25 mouse cellular contexts compared by ENCODE assay signal in genomic region chr12:24822831-24823230, GRCm38 (mm10). TPM values are rescaled to one million over a fixed set of nuclear protein-coding genes. Genes with fewer than 3 reads are reported as not detected.
DNase-seq lines count a peak whose midpoint lies in the region; ATAC-seq and TF ChIP-seq lines count a peak whose summit lies in the region.
"Had no signal": no experiment of that assay in that cellular context is flagged by ENCODE, and none has a peak within 500 bp of the region (broad histone marks: within the 10 kb centered on the region; RNA-seq: fewer than 3 reads in every experiment).

No protein-coding gene starts in this region.

- no peak overlapping the region for H3K9ac ChIP-seq in lung, embryonic 16.5 days (ENCODE audit: low read length)
- H3K9ac ChIP-seq in MEL (ENCODE audit: control insufficient read depth, low read depth, low read length, poor library complexity, severe bottlenecking): no peak overlapping the region
- H3K9ac ChIP-seq in stomach, embryonic 14.5 days (replicated peaks; ENCODE audit: low read depth, low read length): no peak overlapping the region
- H3K9ac ChIP-seq: forebrain, postnatal 0 days; hindbrain, embryonic 15.5 days; kidney, embryonic 15.5 days; liver, postnatal 0 days had no signal

- DNase-seq in lung, adult 18-20 months: no peak
- DNase-seq in MEL (ENCODE audit: low read depth, low spot score): peak; percentile 29
- DNase-seq in retina, postnatal 1 day: no peak
- no peak for DNase-seq in thymus, postnatal 4 days
- no peak for DNase-seq in cerebellum, adult 9-10 months
- DNase-seq: adrenal gland, postnatal 36 days; cerebellum, postnatal 10 days; forebrain, postnatal 0 days; gastrocnemius, postnatal 25 days; heart, adult 2 months; heart, postnatal 36 days; left cerebral cortex, postnatal 4 days; liver, postnatal 0 days; right cerebral cortex, postnatal 25 days; spleen, adult 18-20 months; thymus, adult 18-20 months; thymus, postnatal 36 days had no signal

- H3K27ac ChIP-seq in lung, embryonic 16.5 days (ENCODE audit: low read length): no peak overlapping the region
- no peak overlapping the region for H3K27ac ChIP-seq in MEL (ENCODE audit: control insufficient read depth, low read depth, low read length)
- no peak overlapping the region for H3K27ac ChIP-seq in stomach, embryonic 14.5 days (ENCODE audit: low read length)
- H3K27ac ChIP-seq: heart, adult 2 months; hindbrain, embryonic 15.5 days; kidney, embryonic 15.5 days; left cerebral cortex, adult 2 months had no signal

- no peak for TF ChIP-seq POLR2A in MEL (IDR thresholded peaks at IDR 0.05; ENCODE audit: control insufficient read depth in 1 of 2, insufficient read depth in 1 of 2, low read depth in 1 of 2, low read length in 2 of 2, poor library complexity in 1 of 2)

- ATAC-seq in lung, embryonic 16.5 days (ENCODE audit: low read depth): 0 out of 2 replicates have a peak, but pooled peaks have one; percentile 20
- peak; percentile 20; the same call in 1 of the 2 replicates for ATAC-seq in erythroblast, adult 5-6 weeks (replicated peaks; ENCODE audit: low FRiP score, poor library complexity, severe bottlenecking)
- 0 out of 2 replicates have a peak, but pooled peaks have one; percentile 23 for ATAC-seq in stomach, embryonic 14.5 days (ENCODE audit: insufficient number of reproducible peaks, insufficient read depth, low FRiP score, low read depth)
- ATAC-seq: forebrain, postnatal 0 days; intestine, embryonic 16.5 days; liver, postnatal 0 days had no signal

- no peaks in the 10 kb centered on the region for H3K79me2 ChIP-seq in MEL (ENCODE audit: control insufficient read depth, insufficient read depth, low read length, poor library complexity)

- TF ChIP-seq CTCF in MEL (IDR thresholded peaks at IDR 0.05 in 2 of 3, conservative IDR thresholded peaks at IDR 0.05 in 1 of 3; ENCODE audit: control insufficient read depth in 1 of 3, insufficient read depth in 1 of 3, low read depth in 2 of 3, low read length in 3 of 3, poor library complexity in 1 of 3, severe bottlenecking in 1 of 3): no peak

- TF ChIP-seq RAD21 in MEL (IDR thresholded peaks at IDR 0.05; ENCODE audit: low read depth, low read length): no peak

- H3K4me2 ChIP-seq in lung, embryonic 16.5 days (ENCODE audit: low read depth, low read length): no peak overlapping the region
- H3K4me2 ChIP-seq in stomach, embryonic 14.5 days (replicated peaks; ENCODE audit: low read depth, low read length): no peak overlapping the region
- H3K4me2 ChIP-seq: hindbrain, embryonic 15.5 days; kidney, embryonic 15.5 days; liver, embryonic 11.5 days had no signal

- 56% methylated on average over 2 of the region's 2 CpGs for WGBS in lung, embryonic 16.5 days
- WGBS in stomach, embryonic 14.5 days: 65% methylated on average over 2 of the region's 2 CpGs

- H3K27me3 ChIP-seq in lung, embryonic 16.5 days (ENCODE audit: control insufficient read depth, insufficient read depth, low read depth, low read length): no peaks in the 10 kb centered on the region
- no peaks in the 10 kb centered on the region for H3K27me3 ChIP-seq in MEL (ENCODE audit: control insufficient read depth in 1 of 2, insufficient read depth in 2 of 2, low read length in 2 of 2)
- H3K27me3 ChIP-seq in stomach, embryonic 14.5 days (ENCODE audit: control insufficient read depth, insufficient read depth, low read length): no peaks in the 10 kb centered on the region
- H3K27me3 ChIP-seq: hindbrain, embryonic 15.5 days; kidney, embryonic 15.5 days had no signal

- H3K36me3 ChIP-seq in lung, embryonic 16.5 days (ENCODE audit: control insufficient read depth, insufficient read depth, low read length): no peaks in the 10 kb centered on the region
- peaks cover 0 to 12% of the 10 kb centered on the region in 2 experiments; a peak in 2 of 4 replicates for H3K36me3 ChIP-seq in MEL (ENCODE audit: control insufficient read depth in 1 of 2, insufficient read depth in 2 of 2, low read length in 2 of 2)
- H3K36me3 ChIP-seq in stomach, embryonic 14.5 days (ENCODE audit: control insufficient read depth, insufficient read depth, low read length): no peaks in the 10 kb centered on the region
- H3K36me3 ChIP-seq: kidney, embryonic 15.5 days had no signal

- H3K4me3 ChIP-seq in lung, embryonic 16.5 days (ENCODE audit: low read length): no peak overlapping the region
- peak overlapping the region in 1 of 2 experiments; percentile 14; a peak in 1 of 4 replicates for H3K4me3 ChIP-seq in MEL (ENCODE audit: control insufficient read depth in 1 of 2, insufficient read depth in 1 of 2, low read depth in 2 of 2, low read length in 2 of 2)
- H3K4me3 ChIP-seq in stomach, embryonic 14.5 days (ENCODE audit: low read depth, low read length): no peak overlapping the region
- H3K4me3 ChIP-seq: heart, adult 2 months; hindbrain, embryonic 15.5 days; kidney, embryonic 15.5 days; left cerebral cortex, adult 2 months had no signal

- H3K4me1 ChIP-seq in lung, embryonic 16.5 days (replicated peaks; ENCODE audit: control insufficient read depth, insufficient read depth, low read length): peaks cover 4% of the 10 kb centered on the region; the same call in 1 of the 2 replicates
- H3K4me1 ChIP-seq in MEL (ENCODE audit: control insufficient read depth in 1 of 2, insufficient read depth in 2 of 2, low read length in 2 of 2): peaks cover 3 to 13% of the 10 kb centered on the region in 2 experiments
- H3K4me1 ChIP-seq in stomach, embryonic 14.5 days (ENCODE audit: control insufficient read depth, insufficient read depth, low read length): no peaks in the 10 kb centered on the region

- no peaks in the 10 kb centered on the region for H3K9me3 ChIP-seq in lung, embryonic 16.5 days (ENCODE audit: control insufficient read depth, low read length)
- H3K9me3 ChIP-seq in MEL (replicated peaks; ENCODE audit: insufficient read depth, low read length): no peaks in the 10 kb centered on the region
- H3K9me3 ChIP-seq in stomach, embryonic 14.5 days (ENCODE audit: control insufficient read depth, low read depth, low read length): no peaks in the 10 kb centered on the region
- H3K9me3 ChIP-seq: hindbrain, embryonic 15.5 days; kidney, embryonic 15.5 days had no signal

- TF ChIP-seq EP300 in MEL (IDR thresholded peaks at IDR 0.05; ENCODE audit: low read depth in 1 of 2, low read length in 2 of 2): no peak

TF ChIP-seq in MEL, 35 proteins besides CTCF, POLR2A, EP300 and RAD21:
- TF ChIP-seq GABPA (IDR thresholded peaks at IDR 0.05; ENCODE audit: low read depth, low read length): no peak
- no peak for TF ChIP-seq POLR2AphosphoS2 (IDR thresholded peaks at IDR 0.05; ENCODE audit: low read length)
- peak; percentile 51 for TF ChIP-seq GATA1 (IDR thresholded peaks at IDR 0.05; ENCODE audit: low read depth, low read length)
- no peak for TF ChIP-seq USF1 (IDR thresholded peaks at IDR 0.05; ENCODE audit: low read depth, low read length)
- peak; percentile 35; the same call in 1 of the 2 replicates for TF ChIP-seq MYB (IDR thresholded peaks at IDR 0.05; ENCODE audit: low read depth, low read length)
- TF ChIP-seq SMC3 (IDR thresholded peaks at IDR 0.05; ENCODE audit: low read depth, low read length): no peak
- 0 out of 2 replicates have a peak, but pooled peaks have one; percentile 20 for TF ChIP-seq ETS1 (IDR thresholded peaks at IDR 0.05; ENCODE audit: low read depth, low read length)

RNA-seq across cellular contexts. Expression of gene Mboat2, which starts 7.8 kb away (rescaled TPM):
- polyA plus RNA-seq in lung, embryonic 16.5 days (2015; fragmentation: Nextera tagmentation; extraction: Ambion mirVana): 39.0 and 42.1 TPM in 2 replicates
- total RNA-seq in MEL (2012; rRNA removed): 13.5 and 14.4 TPM in 2 replicates
- polyA plus RNA-seq in MEL (2012; ENCODE audit: insufficient read depth in 1 of 2, insufficient read length in 2 of 2, low read depth in 1 of 2, low replicate concordance in 2 of 2, missing spikeins in 1 of 2): 10 to 100 TPM in 1 of 2 experiments, not detected in 1; 13.5 TPM
- total RNA-seq in erythroblast, adult 5-6 weeks (2015; ENCODE audit: low replicate concordance): 14.0 and 15.4 TPM in 2 replicates
- 22.3 and 28.5 TPM in 2 replicates for total RNA-seq in erythroblast, adult 5-6 weeks (2017; ENCODE audit: low replicate concordance)
- polyA plus RNA-seq in stomach, embryonic 14.5 days (2014; fragmentation: Nextera tagmentation; extraction: Ambion mirVana): 49.0 and 56.6 TPM in 2 replicates
